Mouse (Mus musculus) myocyte (in vitro differentiated cells): ENCODE results near the gene F11r.

ENCODE experiments used
- TCF12 ChIP-seq: IDR thresholded peaks from one replicate; pipeline ENCODE4 v1.6.1; 2011; ENCODE audit warnings: mild to moderate bottlenecking, control low read depth; ENCODE audit not compliant: poor library complexity, insufficient read depth, severe bottlenecking
- USF1 ChIP-seq: IDR thresholded peaks from one replicate; pipeline ENCODE4 v1.6.1; 2011; ENCODE audit warnings: low read depth, mild to moderate bottlenecking, control low read depth, moderate library complexity

GRCm38 (mm10) chr1:171411492-171411941 is 25.8 kb upstream of the F11r start:
- TF ChIP-seq TCF12 (no peak), USF1 (no peak)
